Mouse (Mus musculus): Measurements from ENCODE around the gene Bace1. TPM values are rescaled to one million over a fixed set of nuclear protein-coding genes. Genes with fewer than 3 reads are reported as not detected.
"Not testable (repeated sequence)": the region's sequence is repeated elsewhere in the genome, so short reads cannot be mapped to it uniquely, and the experiment has no call there.

Gene Bace1
- polyA plus RNA-seq, 1 experiment from 2014 or later = 35.2 TPM

GRCm38 (mm10) chr9:45846176-45846575 lies 7.8 kb downstream of the Bace1 start:
- not testable (repeated sequence) for H3K4me3 ChIP-seq (ENCODE audit: low read length); H3K36me3 ChIP-seq (ENCODE audit: insufficient read depth, low read length); H3K9ac ChIP-seq (replicated peaks; ENCODE audit: low read length); ATAC-seq (ENCODE audit: low FRiP score, low TSS enrichment); H3K9me3 ChIP-seq (ENCODE audit: low read length); H3K27ac ChIP-seq (ENCODE audit: low read length); H3K27me3 ChIP-seq (ENCODE audit: insufficient read depth, low read length); H3K4me2 ChIP-seq (replicated peaks; ENCODE audit: low read depth, low read length)
- 62% methylated on average over 2 of the region's 2 CpGs for WGBS
- peaks cover 37% of the 10 kb centered on the region for H3K4me1 ChIP-seq (ENCODE audit: insufficient read depth, low read length)

GRCm38 (mm10) chr9:45846891-45847460 lies 8.6 kb downstream of the Bace1 start:
- 63% methylated on average over 5 of the region's 5 CpGs for WGBS
- no peak for ATAC-seq (ENCODE audit: low FRiP score, low TSS enrichment)

GRCm38 (mm10) chr9:45849528-45850408 lies 11.4 kb downstream of the Bace1 start:
- Histone ChIP-seq H3K9ac (replicated peaks; ENCODE audit: low read length) (no peak overlapping the region), H3K9me3 (ENCODE audit: low read length) (no peaks in the 10 kb centered on the region), H3K4me2 (replicated peaks; ENCODE audit: low read depth, low read length) (no peak overlapping the region), H3K4me1 (ENCODE audit: insufficient read depth, low read length) (peaks cover 36% of the 10 kb centered on the region), H3K27me3 (ENCODE audit: insufficient read depth, low read length) (no peaks in the 10 kb centered on the region), H3K27ac (ENCODE audit: low read length) (peak overlapping the region; percentile 88), H3K36me3 (ENCODE audit: insufficient read depth, low read length) (peaks cover 2% of the 10 kb centered on the region; the same call in 1 of the 2 replicates), H3K4me3 (ENCODE audit: low read length) (no peak overlapping the region)
- 55% methylated on average over 9 of the region's 9 CpGs for WGBS
- no peak for ATAC-seq (ENCODE audit: low FRiP score, low TSS enrichment)

More at GRCm38 (mm10) chr9:45846891-45847460, 8.6 kb downstream of the Bace1 start:
- H3K9ac ChIP-seq (replicated peaks; ENCODE audit: low read length) = no peak overlapping the region
- H3K27ac ChIP-seq (ENCODE audit: low read length) = no peak overlapping the region
- H3K4me3 ChIP-seq (ENCODE audit: low read length) = no peak overlapping the region
- no peaks in the 10 kb centered on the region for H3K9me3 ChIP-seq (ENCODE audit: low read length)
- H3K4me2 ChIP-seq (replicated peaks; ENCODE audit: low read depth, low read length) = no peak overlapping the region
- no peaks in the 10 kb centered on the region for H3K27me3 ChIP-seq (ENCODE audit: insufficient read depth, low read length)
- peaks cover 38% of the 10 kb centered on the region for H3K4me1 ChIP-seq (ENCODE audit: insufficient read depth, low read length)
- no peaks in the 10 kb centered on the region for H3K36me3 ChIP-seq (ENCODE audit: insufficient read depth, low read length)

- Histone ChIP-seq H3K36me3 (ENCODE audit: insufficient read depth, low read length) (peaks cover 6% of the 10 kb centered on the region; the same call in 1 of the 2 replicates), H3K27me3 (ENCODE audit: insufficient read depth, low read length) (no peaks in the 10 kb centered on the region), H3K4me2 (replicated peaks; ENCODE audit: low read depth, low read length) (no peak overlapping the region), H3K4me1 (ENCODE audit: insufficient read depth, low read length) (peaks cover 36% of the 10 kb centered on the region), H3K27ac (ENCODE audit: low read length) (peak overlapping the region; percentile 88), H3K9me3 (ENCODE audit: low read length) (no peaks in the 10 kb centered on the region), H3K4me3 (ENCODE audit: low read length) (no peak overlapping the region), H3K9ac (replicated peaks; ENCODE audit: low read length) (peak overlapping the region; percentile 53)
- 55% methylated on average over 8 of the region's 8 CpGs for WGBS
- ATAC-seq (ENCODE audit: low FRiP score, low TSS enrichment) = peak; percentile 16; the same call in 1 of the 2 replicates
Observed at GRCm38 (mm10) chr9:45850528-45851155, 12.3 kb downstream of the Bace1 start.

- 60% methylated on average over 5 of the region's 5 CpGs for WGBS
- no peaks in the 10 kb centered on the region for H3K9me3 ChIP-seq (ENCODE audit: low read length)
- H3K27ac ChIP-seq (ENCODE audit: low read length) = peak overlapping the region; percentile 88
- peaks cover 36% of the 10 kb centered on the region for H3K4me1 ChIP-seq (ENCODE audit: insufficient read depth, low read length)
- peaks cover 6% of the 10 kb centered on the region; the same call in 1 of the 2 replicates for H3K36me3 ChIP-seq (ENCODE audit: insufficient read depth, low read length)
- H3K4me2 ChIP-seq (replicated peaks; ENCODE audit: low read depth, low read length) = no peak overlapping the region
- H3K9ac ChIP-seq (replicated peaks; ENCODE audit: low read length) = peak overlapping the region; percentile 53
- no peak for ATAC-seq (ENCODE audit: low FRiP score, low TSS enrichment)
- no peaks in the 10 kb centered on the region for H3K27me3 ChIP-seq (ENCODE audit: insufficient read depth, low read length)
- H3K4me3 ChIP-seq (ENCODE audit: low read length) = no peak overlapping the region
Observed at GRCm38 (mm10) chr9:45851330-45851729, 12.9 kb downstream of the Bace1 start.

- peaks cover 7% of the 10 kb centered on the region; the same call in 1 of the 2 replicates for H3K36me3 ChIP-seq (ENCODE audit: insufficient read depth, low read length)
- H3K4me2 ChIP-seq (replicated peaks; ENCODE audit: low read depth, low read length) = no peak overlapping the region
- no peak overlapping the region for H3K27ac ChIP-seq (ENCODE audit: low read length)
- WGBS = 91% methylated on average over 2 of the region's 2 CpGs
- no peak overlapping the region for H3K9ac ChIP-seq (replicated peaks; ENCODE audit: low read length)
- H3K4me3 ChIP-seq (ENCODE audit: low read length) = no peak overlapping the region
- H3K9me3 ChIP-seq (ENCODE audit: low read length) = no peaks in the 10 kb centered on the region
- no peak for ATAC-seq (ENCODE audit: low FRiP score, low TSS enrichment)
- no peaks in the 10 kb centered on the region for H3K27me3 ChIP-seq (ENCODE audit: insufficient read depth, low read length)
- peaks cover 36% of the 10 kb centered on the region for H3K4me1 ChIP-seq (ENCODE audit: insufficient read depth, low read length)
Observed at GRCm38 (mm10) chr9:45851776-45852175, 13.4 kb downstream of the Bace1 start.

GRCm38 (mm10) chr9:45853695-45854094 lies 15.3 kb downstream of the Bace1 start:
- H3K4me3 ChIP-seq (ENCODE audit: low read length) = no peak overlapping the region
- no peak overlapping the region for H3K9ac ChIP-seq (replicated peaks; ENCODE audit: low read length)
- H3K36me3 ChIP-seq (ENCODE audit: insufficient read depth, low read length) = peaks cover 24% of the 10 kb centered on the region
- no peaks in the 10 kb centered on the region for H3K27me3 ChIP-seq (ENCODE audit: insufficient read depth, low read length)
- no peak overlapping the region for H3K4me2 ChIP-seq (replicated peaks; ENCODE audit: low read depth, low read length)
- peaks cover 26% of the 10 kb centered on the region for H3K4me1 ChIP-seq (ENCODE audit: insufficient read depth, low read length)
- no peak for ATAC-seq (ENCODE audit: low FRiP score, low TSS enrichment)
- H3K27ac ChIP-seq (ENCODE audit: low read length) = no peak overlapping the region
- WGBS = 96% methylated on average over 2 of the region's 2 CpGs
- H3K9me3 ChIP-seq (ENCODE audit: low read length) = no peaks in the 10 kb centered on the region

- no peak overlapping the region for H3K4me3 ChIP-seq (ENCODE audit: low read length)
- H3K27ac ChIP-seq (ENCODE audit: low read length) = no peak overlapping the region
- H3K4me1 ChIP-seq (ENCODE audit: insufficient read depth, low read length) = peaks cover 26% of the 10 kb centered on the region
- H3K27me3 ChIP-seq (ENCODE audit: insufficient read depth, low read length) = no peaks in the 10 kb centered on the region
- H3K36me3 ChIP-seq (ENCODE audit: insufficient read depth, low read length) = peaks cover 28% of the 10 kb centered on the region
- ATAC-seq (ENCODE audit: low FRiP score, low TSS enrichment) = no peak
- 83% methylated on average over 1 of the region's 1 CpGs for WGBS
- H3K9me3 ChIP-seq (ENCODE audit: low read length) = no peaks in the 10 kb centered on the region
- H3K4me2 ChIP-seq (replicated peaks; ENCODE audit: low read depth, low read length) = no peak overlapping the region
- no peak overlapping the region for H3K9ac ChIP-seq (replicated peaks; ENCODE audit: low read length)
Observed at GRCm38 (mm10) chr9:45854136-45854535, 15.8 kb downstream of the Bace1 start.

GRCm38 (mm10) chr9:45859364-45859763 lies 21.0 kb downstream of the Bace1 start:
- H3K36me3 ChIP-seq (ENCODE audit: insufficient read depth, low read length) = peaks cover 60% of the 10 kb centered on the region
- no peaks in the 10 kb centered on the region for H3K27me3 ChIP-seq (ENCODE audit: insufficient read depth, low read length)
- H3K9ac ChIP-seq (replicated peaks; ENCODE audit: low read length) = no peak overlapping the region
- no peak overlapping the region for H3K4me3 ChIP-seq (ENCODE audit: low read length)
- H3K4me1 ChIP-seq (ENCODE audit: insufficient read depth, low read length) = no peaks in the 10 kb centered on the region
- peak; percentile 78; the same call in 1 of the 2 replicates for ATAC-seq (ENCODE audit: low FRiP score, low TSS enrichment)
- no peak overlapping the region for H3K27ac ChIP-seq (ENCODE audit: low read length)
- no peak overlapping the region for H3K4me2 ChIP-seq (replicated peaks; ENCODE audit: low read depth, low read length)
- WGBS = 68% methylated on average over 10 of the region's 10 CpGs
- H3K9me3 ChIP-seq (ENCODE audit: low read length) = no peaks in the 10 kb centered on the region
